ENCODE assay signal across 22 mouse cellular contexts in the genomic region with DNA sequence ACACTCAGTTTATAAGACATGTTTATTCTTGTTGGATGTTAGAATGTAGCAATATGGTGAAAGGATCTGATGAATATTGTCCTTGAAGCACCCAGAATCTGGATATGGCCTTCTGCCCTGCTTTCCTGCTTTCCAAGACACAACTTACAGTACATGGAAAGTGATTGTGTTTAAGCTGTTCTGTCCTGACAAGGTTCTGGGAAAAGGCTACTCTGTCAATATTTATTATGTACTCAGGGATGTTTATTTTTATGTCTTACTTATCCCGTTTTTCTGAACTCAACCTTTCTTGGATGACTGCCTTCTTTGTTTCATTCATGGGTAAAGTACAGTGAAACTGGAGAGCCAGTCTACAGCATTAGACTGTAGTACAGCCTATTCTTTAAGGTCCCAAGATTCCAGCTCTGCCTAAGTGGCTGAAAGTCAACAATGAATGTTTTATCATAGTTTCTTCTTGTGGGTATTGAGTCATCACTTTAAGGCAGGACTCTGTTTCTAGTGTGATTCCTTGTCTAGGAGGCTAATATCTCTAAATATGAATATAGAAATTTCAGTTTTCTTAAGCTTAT.
"Had no signal": no experiment of that assay in that cellular context is flagged by ENCODE, and none has a peak within 500 bp of the region (broad histone marks: within the 10 kb centered on the region; RNA-seq: fewer than 3 reads in every experiment).

No protein-coding gene starts in this region.

- H3K4me2 ChIP-seq: heart, embryonic 12.5 days; hindbrain, embryonic 12.5 days; hindbrain, embryonic 14.5 days; intestine, embryonic 15.5 days; limb, embryonic 12.5 days had no signal

- H3K27ac ChIP-seq: heart, embryonic 10.5 days; hindbrain, embryonic 10.5 days; hindbrain, embryonic 12.5 days; hindbrain, embryonic 14.5 days; intestine, embryonic 15.5 days; layer of hippocampus, adult 2 months; left cerebral cortex, adult 2 months; limb, embryonic 10.5 days; limb, embryonic 12.5 days had no signal

- H3K4me1 ChIP-seq: heart, embryonic 10.5 days; heart, embryonic 12.5 days; hindbrain, embryonic 10.5 days; hindbrain, embryonic 12.5 days; intestine, embryonic 15.5 days; limb, embryonic 10.5 days; limb, embryonic 12.5 days had no signal

- H3K9ac ChIP-seq: heart, embryonic 12.5 days; hindbrain, embryonic 12.5 days; hindbrain, embryonic 14.5 days; intestine, embryonic 15.5 days; limb, embryonic 12.5 days had no signal

- H3K9me3 ChIP-seq: heart, embryonic 10.5 days; heart, embryonic 12.5 days; hindbrain, embryonic 10.5 days; hindbrain, embryonic 12.5 days; intestine, embryonic 15.5 days; limb, embryonic 10.5 days; limb, embryonic 12.5 days had no signal

- ATAC-seq: hindbrain, embryonic 16.5 days; inflammation-experienced regulatory T-cells, adult 6 months; intestine, embryonic 15.5 days; intestine, postnatal 0 days had no signal

- H3K36me3 ChIP-seq: heart, embryonic 10.5 days; heart, embryonic 12.5 days; hindbrain, embryonic 10.5 days; hindbrain, embryonic 12.5 days; intestine, embryonic 15.5 days; limb, embryonic 10.5 days; limb, embryonic 12.5 days had no signal

- H3K27me3 ChIP-seq: heart, embryonic 12.5 days; hindbrain, embryonic 12.5 days; intestine, embryonic 15.5 days; limb, embryonic 12.5 days had no signal

- DNase-seq: gastrocnemius, postnatal 14 days; heart, adult 18-20 months; heart, postnatal 10 days; heart, postnatal 4 days; kidney, adult 18-20 months; kidney, adult 8-10 months; kidney, postnatal 10 days; kidney, postnatal 25 days; kidney, postnatal 4 days had no signal

- H3K4me3 ChIP-seq: heart, embryonic 10.5 days; heart, embryonic 12.5 days; hindbrain, embryonic 10.5 days; hindbrain, embryonic 12.5 days; intestine, embryonic 15.5 days; layer of hippocampus, adult 2 months; left cerebral cortex, adult 2 months; limb, embryonic 10.5 days; limb, embryonic 12.5 days had no signal
